13 mouse cellular contexts compared by ENCODE assay signal in the genomic region with DNA sequence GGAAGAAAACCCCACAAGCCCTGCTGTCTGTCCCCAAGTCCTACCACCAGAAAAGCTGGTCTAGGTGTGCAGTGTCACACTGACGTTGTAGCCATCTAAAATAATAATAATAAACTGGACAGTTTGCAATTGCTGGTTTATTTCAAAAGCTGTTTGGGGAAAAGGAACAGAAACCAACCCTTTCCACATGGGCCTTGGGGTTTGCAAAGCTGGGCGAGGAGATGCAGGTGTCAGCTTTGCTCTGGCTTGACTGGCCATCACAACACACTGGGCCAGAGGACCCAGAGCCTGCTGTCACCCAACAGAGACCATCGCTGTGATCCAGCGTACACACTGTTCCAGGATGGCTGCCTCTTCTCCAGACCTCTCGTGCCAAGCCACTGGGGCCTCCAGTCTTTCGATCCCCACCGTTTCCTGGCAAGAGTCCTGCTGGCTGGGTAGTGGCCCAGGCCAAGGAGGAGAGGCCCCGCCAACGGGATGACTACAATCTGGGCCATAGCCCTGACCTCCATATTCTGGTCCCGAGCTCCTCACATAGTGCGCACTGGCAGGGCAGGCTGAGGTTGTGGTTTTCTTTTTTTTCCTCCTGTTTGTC. TPM values are rescaled to one million over a fixed set of nuclear protein-coding genes. Genes with fewer than 3 reads are reported as not detected.
A peak's percentile ranks its signal among the peaks of the same experiment; 100 is the strongest.
DNase-seq lines count a peak whose midpoint lies in the region; ATAC-seq and TF ChIP-seq lines count a peak whose summit lies in the region.
"Had no signal": no experiment of that assay in that cellular context is flagged by ENCODE, and none has a peak within 500 bp of the region (broad histone marks: within the 10 kb centered on the region; RNA-seq: fewer than 3 reads in every experiment).

No protein-coding gene starts in this region.

- no peak for TF ChIP-seq CTCF in lung, adult 2 months (IDR thresholded peaks at IDR 0.05; ENCODE audit: insufficient read depth, low read length)
- TF ChIP-seq CTCF in bone marrow, adult 2 months (IDR thresholded peaks at IDR 0.05; ENCODE audit: control insufficient read depth, insufficient read depth, low read length) = no peak

- H3K4me3 ChIP-seq in lung, adult 2 months (replicated peaks; ENCODE audit: extremely low read depth, low read depth, low read length) = no peak overlapping the region
- H3K4me3 ChIP-seq in bone marrow, adult 2 months (replicated peaks; ENCODE audit: control insufficient read depth, low read depth, low read length) = no peak overlapping the region
- H3K4me3 ChIP-seq: embryonic facial prominence, embryonic 12.5 days; heart, embryonic 15.5 days; midbrain, embryonic 10.5 days had no signal

- WGBS in lung, adult 2 months = 75% methylated on average over 11 of the region's 11 CpGs
- 87% methylated on average over 11 of the region's 11 CpGs for WGBS in bone marrow, adult 2 months

- peak; percentile 40; the same call in 1 of the 2 replicates for ATAC-seq in megakaryocyte progenitor cell, adult 5-6 weeks (replicated peaks; ENCODE audit: poor library complexity)
- no peak for ATAC-seq in erythroblast, adult 5-6 weeks (replicated peaks; ENCODE audit: low FRiP score, poor library complexity, severe bottlenecking)
- ATAC-seq: Patski had no signal

- TF ChIP-seq POLR2A in lung, adult 2 months (IDR thresholded peaks at IDR 0.05; ENCODE audit: borderline replicate concordance, extremely low read depth, low read depth, low read length) = no peak
- TF ChIP-seq POLR2A in bone marrow, adult 2 months (IDR thresholded peaks at IDR 0.05; ENCODE audit: borderline replicate concordance, control insufficient read depth, low read depth, low read length) = no peak

- DNase-seq in lung, postnatal 10 days = peak; percentile 54
- no peak for DNase-seq in lung, adult 2 months
- DNase-seq in cerebellum, postnatal 14 days = peak; percentile 95 to 96
- no peak for DNase-seq in embryo, embryonic 10 days (ENCODE audit: low spot score)

- H3K27ac ChIP-seq in bone marrow, adult 2 months (ENCODE audit: control insufficient read depth, insufficient read depth, low read depth, low read length, poor library complexity) = peak overlapping the region; percentile 27; the same call in 1 of the 2 replicates
- H3K27ac ChIP-seq: embryonic facial prominence, embryonic 12.5 days; heart, embryonic 15.5 days; midbrain, embryonic 10.5 days had no signal

- H3K4me1 ChIP-seq in lung, adult 2 months (ENCODE audit: control insufficient read depth, insufficient read depth, low read length) = no peaks in the 10 kb centered on the region
- H3K4me1 ChIP-seq in bone marrow, adult 2 months (ENCODE audit: control insufficient read depth, insufficient read depth, low read length) = no peaks in the 10 kb centered on the region
- H3K4me1 ChIP-seq: embryonic facial prominence, embryonic 12.5 days; heart, embryonic 15.5 days had no signal

RNA-seq across cellular contexts. Expression of a gene that starts 18.0 kb away (rescaled TPM):
- 40.4 and 51.3 TPM in 2 replicates for polyA plus RNA-seq in lung, adult 2 months (2012; rRNA removed)
- polyA plus RNA-seq in bone marrow, adult 2 months (2011; ENCODE audit: insufficient read depth, insufficient read length, low replicate concordance, missing spikeins) = 37.4 and 40.1 TPM in 2 replicates
- total RNA-seq in megakaryocyte progenitor cell, adult 5-6 weeks (2015) = 70.2 and 77.7 TPM in 2 replicates
- total RNA-seq in megakaryocyte progenitor cell, adult 5-6 weeks (2017) = 60.2 and 60.6 TPM in 2 replicates
- 20.9 and 25.0 TPM in 2 replicates for total RNA-seq in erythroblast, adult 5-6 weeks (2015; ENCODE audit: low replicate concordance)
- total RNA-seq in erythroblast, adult 5-6 weeks (2017; ENCODE audit: low replicate concordance) = 5.4 and 17.2 TPM in 2 replicates

RNA-seq across cellular contexts. Expression of a gene that starts 18.1 kb away (rescaled TPM):
- 6.8 and 11.0 TPM in 2 replicates for polyA plus RNA-seq in lung, adult 2 months (2012; rRNA removed)
- polyA plus RNA-seq in bone marrow, adult 2 months (2011; ENCODE audit: insufficient read depth, insufficient read length, low replicate concordance, missing spikeins) = 1.5 and 4.7 TPM in 2 replicates
- 2.7 and 3.5 TPM in 2 replicates for total RNA-seq in megakaryocyte progenitor cell, adult 5-6 weeks (2015)
- total RNA-seq in megakaryocyte progenitor cell, adult 5-6 weeks (2017) = 6.2 and 6.5 TPM in 2 replicates
- 0.63 TPM in 1 of 2 replicates, not detected in the other for total RNA-seq in erythroblast, adult 5-6 weeks (2015; ENCODE audit: low replicate concordance)
- total RNA-seq in erythroblast, adult 5-6 weeks (2017; ENCODE audit: low replicate concordance) = 0.28 and 0.34 TPM in 2 replicates

RNA-seq across cellular contexts. Expression of a gene that starts 48.0 kb away (rescaled TPM):
- polyA plus RNA-seq in lung, adult 2 months (2012; rRNA removed) = 0.07 TPM in 1 of 2 replicates, not detected in the other
- not detected in 2 replicates for polyA plus RNA-seq in bone marrow, adult 2 months (2011; ENCODE audit: insufficient read depth, insufficient read length, low replicate concordance, missing spikeins)
- total RNA-seq in megakaryocyte progenitor cell, adult 5-6 weeks (2015) = not detected in 2 replicates
- total RNA-seq in megakaryocyte progenitor cell, adult 5-6 weeks (2017) = not detected in 2 replicates
- 0.42 TPM in 1 of 2 replicates, not detected in the other for total RNA-seq in erythroblast, adult 5-6 weeks (2015; ENCODE audit: low replicate concordance)
- total RNA-seq in erythroblast, adult 5-6 weeks (2017; ENCODE audit: low replicate concordance) = not detected in 2 replicates
- polyA plus RNA-seq: heart, embryonic 15.5 days; limb, embryonic 11.5 days; Patski; spleen, adult 2 months had no signal

Comparison
In these comparisons a context has a peak if more than half of its experiments do, and no peak if none do; other contexts are left out.
1. DNase-seq: peak in lung, postnatal 10 days (single experiment) and cerebellum, postnatal 14 days (2 of 2); none in lung, adult 2 months (single experiment) and embryo, embryonic 10 days (single experiment).